Mouse (Mus musculus): ENCODE measurements around the gene Nqo2. TPM values are rescaled to one million over a fixed set of nuclear protein-coding genes. Genes with fewer than 3 reads are reported as not detected.

The Nqo2 gene
- polyA plus RNA-seq, 1 experiment from 2014 or later = 26.4 TPM

Other genes with a start within 250 kb of the Nqo2 start
- gene Serpinb6e, start 121.3 kb upstream of the Nqo2 start, polyA plus RNA-seq (2015; fragmentation: Nextera tagmentation; extraction: Ambion mirVana) = not detected in 2 replicates
- gene Serpinb6c, start 59.0 kb upstream of the Nqo2 start, polyA plus RNA-seq (2015; fragmentation: Nextera tagmentation; extraction: Ambion mirVana) = not detected in 2 replicates
- gene Ripk1, start 37.7 kb downstream of the Nqo2 start, polyA plus RNA-seq (2015; fragmentation: Nextera tagmentation; extraction: Ambion mirVana) = 21.2 and 22.0 TPM in 2 replicates
- 74.6 and 77.7 TPM in 2 replicates for gene Serpinb6a, start 38.1 kb downstream of the Nqo2 start, polyA plus RNA-seq (2015; fragmentation: Nextera tagmentation; extraction: Ambion mirVana)
- 43.7 and 49.6 TPM in 2 replicates for gene Bphl, start 72.9 kb downstream of the Nqo2 start, polyA plus RNA-seq (2015; fragmentation: Nextera tagmentation; extraction: Ambion mirVana)
- 182 and 192 TPM in 2 replicates for gene Tubb2a, start 113.3 kb downstream of the Nqo2 start, polyA plus RNA-seq (2015; fragmentation: Nextera tagmentation; extraction: Ambion mirVana)
- gene Tubb2b, start 165.8 kb downstream of the Nqo2 start, polyA plus RNA-seq (2015; fragmentation: Nextera tagmentation; extraction: Ambion mirVana) = 30.4 and 31.3 TPM in 2 replicates
- 72.6 and 82.4 TPM in 2 replicates for gene Psmg4, start 198.3 kb downstream of the Nqo2 start, polyA plus RNA-seq (2015; fragmentation: Nextera tagmentation; extraction: Ambion mirVana)